27 mouse cellular contexts compared by ENCODE assay signal in the genomic region with DNA sequence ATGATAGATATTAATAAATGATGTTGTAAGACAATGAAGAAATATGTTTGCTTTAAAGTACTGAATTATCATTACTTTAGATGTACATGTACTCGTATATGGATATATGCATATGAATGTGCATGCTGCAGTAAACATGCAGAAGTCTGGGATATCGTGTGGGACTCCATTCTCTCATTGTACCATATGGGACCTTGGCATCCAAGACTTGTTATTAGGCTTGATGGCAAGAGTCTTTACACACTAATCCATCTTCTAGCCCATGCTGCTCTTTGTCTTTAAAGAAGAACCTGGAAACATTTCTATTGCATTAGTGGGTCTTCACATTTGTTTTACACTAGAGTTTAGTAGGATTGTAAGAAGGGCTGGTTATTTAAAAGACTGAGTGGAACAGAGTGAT.
"Had no signal": no experiment of that assay in that cellular context is flagged by ENCODE, and none has a peak within 500 bp of the region (broad histone marks: within the 10 kb centered on the region; RNA-seq: fewer than 3 reads in every experiment).

No protein-coding gene starts in this region.

- H3K9ac ChIP-seq: heart, embryonic 12.5 days; hindbrain, embryonic 12.5 days; hindbrain, embryonic 14.5 days; intestine, embryonic 15.5 days; limb, embryonic 12.5 days; liver, embryonic 13.5 days; liver, embryonic 15.5 days; liver, postnatal 0 days had no signal

- H3K27me3 ChIP-seq: heart, embryonic 12.5 days; hindbrain, embryonic 12.5 days; intestine, embryonic 15.5 days; limb, embryonic 12.5 days; liver, embryonic 13.5 days; liver, embryonic 15.5 days had no signal

- H3K4me1 ChIP-seq: heart, embryonic 10.5 days; heart, embryonic 12.5 days; hindbrain, embryonic 10.5 days; hindbrain, embryonic 12.5 days; intestine, embryonic 15.5 days; limb, embryonic 10.5 days; limb, embryonic 12.5 days; liver, embryonic 13.5 days; liver, embryonic 15.5 days had no signal

- H3K4me3 ChIP-seq: gastrocnemius, adult 2 months; heart, embryonic 10.5 days; heart, embryonic 12.5 days; hindbrain, embryonic 10.5 days; hindbrain, embryonic 12.5 days; intestine, embryonic 15.5 days; limb, embryonic 10.5 days; limb, embryonic 12.5 days; liver, embryonic 13.5 days; liver, embryonic 15.5 days had no signal

- H3K9me3 ChIP-seq: heart, embryonic 10.5 days; heart, embryonic 12.5 days; hindbrain, embryonic 10.5 days; hindbrain, embryonic 12.5 days; intestine, embryonic 15.5 days; limb, embryonic 10.5 days; limb, embryonic 12.5 days; liver, embryonic 13.5 days; liver, embryonic 15.5 days had no signal

- H3K27ac ChIP-seq: gastrocnemius, adult 2 months; heart, embryonic 10.5 days; hindbrain, embryonic 10.5 days; hindbrain, embryonic 12.5 days; hindbrain, embryonic 14.5 days; intestine, embryonic 15.5 days; limb, embryonic 10.5 days; limb, embryonic 12.5 days; liver, embryonic 13.5 days; liver, embryonic 15.5 days had no signal

- H3K4me2 ChIP-seq: heart, embryonic 12.5 days; hindbrain, embryonic 12.5 days; hindbrain, embryonic 14.5 days; intestine, embryonic 15.5 days; limb, embryonic 12.5 days; liver, embryonic 11.5 days; liver, embryonic 13.5 days; liver, embryonic 15.5 days had no signal

- ATAC-seq: hindbrain, embryonic 16.5 days; inflammation-experienced regulatory T-cells, adult 6 months; intestine, embryonic 15.5 days; intestine, postnatal 0 days; liver, postnatal 0 days had no signal

- DNase-seq: gastrocnemius, adult 2 months; gastrocnemius, postnatal 10 days; gastrocnemius, postnatal 25 days; heart, adult 18-20 months; heart, postnatal 10 days; heart, postnatal 4 days; kidney, adult 18-20 months; kidney, adult 8-10 months; kidney, postnatal 10 days; kidney, postnatal 25 days; kidney, postnatal 4 days; liver; liver, embryonic 13.5 days; liver, postnatal 0 days had no signal

- H3K36me3 ChIP-seq: heart, embryonic 10.5 days; heart, embryonic 12.5 days; hindbrain, embryonic 10.5 days; hindbrain, embryonic 12.5 days; intestine, embryonic 15.5 days; limb, embryonic 10.5 days; limb, embryonic 12.5 days; liver, embryonic 13.5 days; liver, embryonic 15.5 days had no signal
